Mouse (Mus musculus): Measurements from ENCODE around the gene Gm44. TPM values are rescaled to one million over a fixed set of nuclear protein-coding genes. Genes with fewer than 3 reads are reported as not detected.

The Gm44 gene
- 0.36 TPM for polyA plus RNA-seq (2014; fragmentation: Illumina TruSeq; extraction: RNeasy Lipid Tissue Mini Kit (QIAGEN cat#74804); ENCODE audit: low read depth, low replicate concordance)

GRCm38 (mm10) chrX:90891842-90892241 lies at the start of gene Gm44:
Gene Gm44, plus strand, starts transcription at chrX:90892142.

